Mouse (Mus musculus): ENCODE data around the gene Grid2. TPM values are rescaled to one million over a fixed set of nuclear protein-coding genes. Genes with fewer than 3 reads are reported as not detected.
"Not testable (repeated sequence)": the region's sequence is repeated elsewhere in the genome, so short reads cannot be mapped to it uniquely, and the experiment has no call there.

The Grid2 gene
- polyA plus RNA-seq, 1 experiment from 2014 or later: 5.5 TPM

DNA sequence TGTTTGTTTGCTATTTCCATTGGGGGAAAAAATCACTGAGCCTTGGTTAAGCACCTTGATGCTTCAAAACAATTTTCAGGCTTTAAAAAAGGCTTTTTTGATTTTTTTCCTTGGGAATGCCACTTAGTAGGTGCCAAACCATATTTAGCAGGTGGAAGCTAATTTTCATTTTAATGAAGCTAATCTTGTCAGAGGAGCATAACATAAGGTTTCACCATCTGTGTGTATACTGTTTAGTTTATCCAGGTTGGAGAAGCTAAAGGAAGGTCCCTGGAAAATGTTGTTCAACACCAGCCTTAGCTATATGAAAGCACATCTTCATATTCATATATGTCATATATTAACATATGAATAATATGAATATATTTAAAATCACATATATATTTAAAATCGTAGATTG, 161.9 kb downstream of the Grid2 start:
- Histone ChIP-seq H3K4me1 (no peaks in the 10 kb centered on the region), H3K4me2 (replicated peaks) (no peak overlapping the region), H3K36me3 (no peaks in the 10 kb centered on the region), H3K27me3 (no peaks in the 10 kb centered on the region), H3K27ac (replicated peaks) (no peak overlapping the region), H3K9ac (replicated peaks) (no peak overlapping the region), H3K9me3 (no peaks in the 10 kb centered on the region), H3K4me3 (no peak overlapping the region)
- ATAC-seq (ENCODE audit: low FRiP score, low read depth): no peak
- 83% methylated on average over 1 of the region's 1 CpGs for WGBS

DNA sequence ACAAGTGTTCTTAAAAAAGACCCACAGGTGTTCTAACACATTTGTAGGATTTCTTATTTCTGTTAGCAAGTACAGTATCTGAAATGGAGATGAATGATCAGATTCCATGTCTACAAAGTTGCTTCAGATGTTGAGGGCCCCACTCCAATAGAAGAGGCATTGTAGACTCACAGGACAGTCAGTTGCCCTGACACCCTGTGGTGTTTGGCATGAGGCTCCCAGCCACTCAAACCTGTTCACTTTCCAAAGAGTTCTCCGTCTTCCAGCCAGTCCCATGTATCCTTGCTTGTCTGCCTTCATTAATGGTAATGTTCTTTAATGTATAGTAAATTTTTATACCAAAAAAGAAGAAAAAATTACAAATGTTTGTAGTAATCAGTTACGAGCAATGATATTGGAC, 177.1 kb downstream of the Grid2 start:
- Histone ChIP-seq H3K36me3 (no peaks in the 10 kb centered on the region), H3K9ac (replicated peaks) (no peak overlapping the region), H3K4me3 (no peak overlapping the region), H3K27me3 (no peaks in the 10 kb centered on the region), H3K4me2 (replicated peaks) (no peak overlapping the region), H3K9me3 (no peaks in the 10 kb centered on the region), H3K27ac (replicated peaks) (no peak overlapping the region), H3K4me1 (no peaks in the 10 kb centered on the region)
- 90% methylated on average over 2 of the region's 2 CpGs for WGBS
- ATAC-seq (ENCODE audit: low FRiP score, low read depth): no peak

DNA sequence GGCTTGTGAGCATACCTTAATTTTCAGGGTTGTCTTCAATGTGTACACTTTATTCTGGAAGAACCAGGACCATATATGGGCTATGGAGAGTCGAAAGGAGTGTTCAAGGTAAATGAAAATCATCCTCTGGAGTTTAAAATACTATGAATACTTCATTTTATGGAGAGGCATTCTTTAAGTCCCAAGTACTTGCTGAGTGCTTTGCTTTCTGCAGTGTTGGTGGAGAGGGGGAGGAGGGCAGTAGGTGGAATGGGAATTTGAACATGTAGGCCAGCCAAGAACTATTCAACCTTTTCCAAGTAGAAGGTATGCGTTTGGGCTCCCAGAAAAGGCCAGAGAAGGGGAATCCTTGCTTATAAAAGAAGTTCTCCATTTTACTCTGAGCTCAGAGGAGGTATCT, 192.5 kb downstream of the Grid2 start:
- no peak overlapping the region for H3K4me3 ChIP-seq
- no peak for ATAC-seq (ENCODE audit: low FRiP score, low read depth)
- H3K4me2 ChIP-seq (replicated peaks): no peak overlapping the region
- H3K9ac ChIP-seq (replicated peaks): no peak overlapping the region
- no peaks in the 10 kb centered on the region for H3K4me1 ChIP-seq
- no peaks in the 10 kb centered on the region for H3K27me3 ChIP-seq
- H3K36me3 ChIP-seq: no peaks in the 10 kb centered on the region
- no peaks in the 10 kb centered on the region for H3K9me3 ChIP-seq
- 90% methylated on average over 2 of the region's 2 CpGs for WGBS
- H3K27ac ChIP-seq (replicated peaks): no peak overlapping the region

DNA sequence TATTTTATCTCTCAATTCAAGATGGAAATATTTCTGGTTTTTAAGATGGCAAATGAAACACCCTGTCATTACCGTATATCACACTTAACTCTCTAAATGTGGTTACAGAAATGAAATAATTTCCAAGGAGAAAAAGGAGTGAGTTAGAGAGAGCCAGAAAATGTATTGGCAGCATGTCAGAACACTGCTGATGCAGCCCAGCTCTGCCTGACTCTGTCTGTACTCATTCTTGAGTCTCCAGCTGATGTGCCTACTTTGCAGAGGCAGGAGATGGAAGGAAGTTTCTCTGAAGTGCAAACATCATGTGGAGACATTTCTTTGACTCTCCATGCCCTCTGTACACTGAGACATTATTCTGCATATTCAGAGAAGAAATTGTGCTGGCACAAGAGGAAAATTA, 226.5 kb downstream of the Grid2 start:
- H3K27me3 ChIP-seq: no peaks in the 10 kb centered on the region
- no peak overlapping the region for H3K4me3 ChIP-seq
- H3K36me3 ChIP-seq: no peaks in the 10 kb centered on the region
- no peaks in the 10 kb centered on the region for H3K4me1 ChIP-seq
- H3K27ac ChIP-seq (replicated peaks): no peak overlapping the region
- no peak overlapping the region for H3K4me2 ChIP-seq (replicated peaks)
- no peak overlapping the region for H3K9ac ChIP-seq (replicated peaks)
- 91% methylated on average over 1 of the region's 1 CpGs for WGBS
- ATAC-seq (ENCODE audit: low FRiP score, low read depth): no peak
- H3K9me3 ChIP-seq: no peaks in the 10 kb centered on the region

DNA sequence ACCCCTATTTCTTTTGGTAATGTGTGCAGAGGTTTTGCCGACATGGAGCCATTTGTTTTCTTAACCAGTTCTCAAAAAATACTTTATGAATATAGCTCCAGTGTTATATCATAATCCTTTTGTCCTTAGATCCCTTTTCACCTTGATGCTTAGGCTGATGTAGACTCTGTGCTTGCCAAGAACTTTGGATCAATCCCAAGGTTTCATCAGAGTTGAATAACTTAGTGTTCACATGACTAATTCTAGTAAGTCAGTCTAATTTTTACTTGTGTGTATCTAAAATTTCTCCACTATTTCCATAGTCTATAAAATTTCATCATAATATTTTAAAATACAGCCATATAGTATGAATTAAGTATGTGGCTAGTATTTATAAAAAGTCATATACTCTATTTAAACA, 259.3 kb downstream of the Grid2 start:
- Histone ChIP-seq H3K36me3 (no peaks in the 10 kb centered on the region), H3K4me1 (no peaks in the 10 kb centered on the region), H3K9ac (replicated peaks) (no peak overlapping the region), H3K9me3 (no peaks in the 10 kb centered on the region), H3K27ac (replicated peaks) (no peak overlapping the region), H3K27me3 (no peaks in the 10 kb centered on the region), H3K4me3 (no peak overlapping the region), H3K4me2 (replicated peaks) (no peak overlapping the region)
- WGBS: 95% methylated on average over 1 of the region's 1 CpGs
- ATAC-seq (ENCODE audit: low FRiP score, low read depth): no peak

DNA sequence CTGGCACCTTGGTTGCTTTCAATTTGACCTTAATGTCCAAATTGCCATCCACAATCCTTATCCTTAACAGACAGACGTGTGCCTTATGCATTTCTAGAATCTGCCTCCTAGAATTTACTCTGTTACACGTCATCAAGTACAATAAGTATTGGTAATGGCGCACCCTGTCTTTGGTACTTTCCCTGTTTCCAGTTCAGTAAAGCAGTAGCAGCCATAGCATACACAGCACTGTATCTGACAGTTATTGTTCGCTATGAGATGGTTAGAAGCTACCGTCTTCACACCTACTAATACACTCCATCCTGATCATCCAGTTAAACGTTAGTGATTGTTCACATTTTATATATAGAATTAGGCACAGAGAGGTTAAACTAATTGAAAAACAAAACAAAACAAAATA, 260.3 kb downstream of the Grid2 start:
- Histone ChIP-seq H3K9me3 (no peaks in the 10 kb centered on the region), H3K4me3 (no peak overlapping the region), H3K9ac (replicated peaks) (no peak overlapping the region), H3K27me3 (no peaks in the 10 kb centered on the region), H3K27ac (replicated peaks) (no peak overlapping the region), H3K4me2 (replicated peaks) (no peak overlapping the region), H3K4me1 (no peaks in the 10 kb centered on the region), H3K36me3 (no peaks in the 10 kb centered on the region)
- WGBS: 85% methylated on average over 6 of the region's 6 CpGs
- no peak for ATAC-seq (ENCODE audit: low FRiP score, low read depth)

DNA sequence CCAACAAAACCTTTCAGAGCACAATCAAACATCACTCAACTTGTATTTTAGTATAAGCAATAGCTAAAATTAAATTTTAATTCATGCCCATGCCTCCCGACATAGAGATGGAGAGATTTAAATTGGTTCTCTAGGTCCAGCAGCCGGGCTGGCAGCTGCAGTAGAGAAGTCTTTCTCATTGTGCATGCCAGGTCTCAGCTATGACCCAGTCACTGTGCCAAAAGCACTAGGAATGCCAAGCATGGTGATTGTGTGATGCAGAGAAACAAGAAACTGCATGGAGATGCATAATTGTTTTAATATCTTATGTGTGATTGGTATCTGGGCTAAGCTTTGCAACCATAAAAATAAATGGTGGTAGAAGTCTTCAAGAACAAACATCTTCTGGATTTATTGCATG, 276.1 kb downstream of the Grid2 start:
- no peak for ATAC-seq (ENCODE audit: low FRiP score, low read depth)
- H3K27ac ChIP-seq (replicated peaks): no peak overlapping the region
- no peaks in the 10 kb centered on the region for H3K27me3 ChIP-seq
- H3K4me1 ChIP-seq: no peaks in the 10 kb centered on the region
- no peak overlapping the region for H3K4me3 ChIP-seq
- no peak overlapping the region for H3K9ac ChIP-seq (replicated peaks)
- WGBS: 80% methylated on average over 2 of the region's 2 CpGs
- H3K9me3 ChIP-seq: no peaks in the 10 kb centered on the region
- no peaks in the 10 kb centered on the region for H3K36me3 ChIP-seq
- no peak overlapping the region for H3K4me2 ChIP-seq (replicated peaks)

DNA sequence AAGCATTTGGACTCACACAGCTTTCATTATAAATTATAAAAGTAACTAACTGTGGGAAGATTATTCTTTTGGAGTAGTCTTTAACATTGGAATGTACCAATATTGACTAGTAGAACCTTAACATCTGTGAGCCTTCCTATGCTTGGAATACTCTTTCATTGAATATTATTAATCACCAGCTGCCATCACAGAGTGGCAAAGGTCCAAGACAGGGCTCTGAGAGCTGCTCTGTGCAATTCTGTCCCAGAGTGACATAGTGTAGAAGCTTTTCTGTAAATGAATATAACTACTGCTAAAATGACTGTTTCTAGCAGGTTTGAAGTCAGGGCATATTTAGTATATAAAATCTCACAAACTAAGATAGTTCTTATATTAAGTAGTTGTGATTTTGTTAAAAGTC, 277.2 kb downstream of the Grid2 start:
- Histone ChIP-seq H3K9me3 (no peaks in the 10 kb centered on the region), H3K4me2 (replicated peaks) (no peak overlapping the region), H3K36me3 (no peaks in the 10 kb centered on the region), H3K27ac (replicated peaks) (no peak overlapping the region), H3K27me3 (no peaks in the 10 kb centered on the region), H3K9ac (replicated peaks) (no peak overlapping the region), H3K4me3 (no peak overlapping the region), H3K4me1 (no peaks in the 10 kb centered on the region)
- no peak for ATAC-seq (ENCODE audit: low FRiP score, low read depth)

DNA sequence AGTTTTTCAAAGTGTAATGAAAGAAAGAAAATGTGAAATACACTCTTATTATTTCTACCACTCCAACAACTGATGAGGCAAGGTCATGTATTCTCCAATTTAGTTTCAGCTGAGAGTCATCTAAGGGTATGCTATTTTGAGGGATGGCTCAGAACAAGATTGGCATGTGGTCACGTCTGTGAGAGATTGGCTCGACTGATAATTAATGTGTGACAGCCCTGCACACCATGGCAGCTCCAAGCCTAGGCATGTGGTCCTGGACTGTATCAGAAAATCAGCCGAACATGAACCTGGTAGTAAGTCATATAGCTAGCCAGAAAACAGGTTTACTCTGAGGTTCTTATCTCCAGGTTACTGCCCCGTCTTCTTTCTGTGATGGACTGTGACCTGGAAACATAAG, 292.1 kb downstream of the Grid2 start:
- 75% methylated on average over 4 of the region's 4 CpGs for WGBS

DNA sequence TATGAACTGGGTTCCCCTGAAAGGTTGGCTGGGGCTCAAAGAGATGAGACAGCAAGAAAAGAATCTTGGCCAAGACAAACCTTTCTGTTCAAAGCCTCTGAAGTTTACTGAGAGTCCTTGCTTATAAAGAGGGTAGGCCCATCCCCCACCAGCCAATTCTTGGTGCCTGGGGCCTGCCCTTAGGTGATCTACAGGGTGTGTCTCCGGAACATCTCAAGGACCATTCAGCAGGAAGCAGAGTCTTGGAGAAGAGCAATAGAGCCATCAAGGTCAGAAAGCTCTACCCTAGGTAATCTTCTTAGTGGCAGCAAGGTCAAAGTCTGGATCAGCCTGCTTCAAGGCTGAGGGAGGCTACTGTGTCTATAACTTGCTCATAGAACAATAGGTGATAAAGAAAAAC, 313.1 kb downstream of the Grid2 start:
- not testable (repeated sequence) for H3K36me3 ChIP-seq; H3K27ac ChIP-seq (replicated peaks); H3K4me1 ChIP-seq; ATAC-seq (ENCODE audit: low FRiP score, low read depth); H3K4me2 ChIP-seq (replicated peaks); H3K4me3 ChIP-seq; H3K9me3 ChIP-seq; H3K27me3 ChIP-seq; H3K9ac ChIP-seq (replicated peaks)
- WGBS: 90% methylated on average over 1 of the region's 1 CpGs

More for the DNA sequence above, 292.1 kb downstream of the Grid2 start:
- Histone ChIP-seq H3K27ac (replicated peaks) (no peak overlapping the region), H3K4me1 (no peaks in the 10 kb centered on the region), H3K4me3 (no peak overlapping the region), H3K9me3 (no peaks in the 10 kb centered on the region), H3K36me3 (no peaks in the 10 kb centered on the region), H3K4me2 (replicated peaks) (no peak overlapping the region), H3K9ac (replicated peaks) (no peak overlapping the region), H3K27me3 (no peaks in the 10 kb centered on the region)
- ATAC-seq (ENCODE audit: low FRiP score, low read depth): no peak

DNA sequence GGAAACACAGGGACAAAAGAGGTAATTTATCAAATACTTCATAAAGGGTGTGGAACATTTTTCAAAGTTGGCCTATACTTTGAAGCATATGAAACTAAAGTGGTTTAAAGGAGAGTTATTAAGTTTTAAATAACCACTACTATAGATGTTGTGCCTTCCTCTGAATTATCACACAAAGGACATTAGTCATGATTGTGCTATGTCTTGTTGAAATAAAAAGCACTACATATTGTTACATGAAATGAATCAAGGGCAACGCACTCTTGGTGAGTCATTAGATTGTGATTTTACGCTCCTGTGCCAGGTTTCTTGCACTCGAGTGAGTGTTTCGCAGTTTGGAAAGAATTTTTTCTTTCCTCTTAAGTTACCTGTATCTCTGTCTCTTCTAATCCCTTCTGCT, 335.0 kb downstream of the Grid2 start:
- WGBS: 97% methylated on average over 4 of the region's 4 CpGs
- H3K9ac ChIP-seq (replicated peaks): no peak overlapping the region

DNA sequence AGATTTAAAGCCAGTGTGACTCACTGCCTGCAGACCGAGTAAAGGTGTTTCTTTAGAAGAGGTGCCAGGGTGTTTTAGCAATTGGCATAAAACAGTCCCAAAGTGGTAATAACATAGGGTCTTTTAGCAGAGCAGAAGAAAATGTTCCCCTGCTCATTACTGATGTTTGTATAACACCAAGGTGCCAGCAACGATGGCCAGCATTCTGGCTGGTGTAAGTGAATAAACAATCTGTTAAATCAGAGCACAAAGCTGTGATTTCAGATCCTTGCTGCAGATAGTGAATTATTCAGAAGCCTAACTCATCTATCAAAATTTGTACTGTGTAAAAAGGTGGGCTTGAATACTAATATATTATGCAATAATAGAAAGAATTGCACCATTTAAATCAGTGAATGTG, 353.9 kb downstream of the Grid2 start:
- Histone ChIP-seq H3K4me1 (no peaks in the 10 kb centered on the region), H3K36me3 (no peaks in the 10 kb centered on the region), H3K9ac (replicated peaks) (no peak overlapping the region), H3K27me3 (no peaks in the 10 kb centered on the region), H3K9me3 (no peaks in the 10 kb centered on the region), H3K4me3 (no peak overlapping the region), H3K27ac (replicated peaks) (no peak overlapping the region), H3K4me2 (replicated peaks) (no peak overlapping the region)
- 85% methylated on average over 2 of the region's 2 CpGs for WGBS
- ATAC-seq (ENCODE audit: low FRiP score, low read depth): no peak

More for the DNA sequence above, 335.0 kb downstream of the Grid2 start:
- ATAC-seq (ENCODE audit: low FRiP score, low read depth): no peak
- H3K4me3 ChIP-seq: no peak overlapping the region
- H3K4me2 ChIP-seq (replicated peaks): no peak overlapping the region
- no peaks in the 10 kb centered on the region for H3K9me3 ChIP-seq
- no peaks in the 10 kb centered on the region for H3K4me1 ChIP-seq
- H3K27ac ChIP-seq (replicated peaks): no peak overlapping the region
- H3K36me3 ChIP-seq: no peaks in the 10 kb centered on the region
- no peaks in the 10 kb centered on the region for H3K27me3 ChIP-seq

DNA sequence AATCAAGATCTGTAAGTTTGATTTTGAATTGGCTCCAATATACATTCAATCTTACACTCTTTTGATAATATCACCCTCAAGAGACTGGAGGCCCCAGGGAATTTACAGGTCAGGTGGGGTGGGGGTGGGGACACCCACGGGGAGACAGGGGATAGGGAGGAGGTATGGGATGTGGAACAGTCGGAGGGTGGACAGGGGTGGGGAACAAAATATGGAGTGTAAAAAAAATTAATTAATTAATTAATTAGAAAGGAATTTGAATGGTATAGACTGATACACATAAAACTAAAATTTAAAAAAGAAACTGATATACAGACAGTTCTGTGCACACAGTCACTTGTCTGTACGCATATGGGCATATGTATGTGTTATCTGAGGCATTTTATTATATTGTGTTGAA, 380.3 kb downstream of the Grid2 start:
- ATAC-seq (ENCODE audit: low FRiP score, low read depth): no peak
- WGBS: 91% methylated on average over 3 of the region's 3 CpGs
- no peaks in the 10 kb centered on the region for H3K27me3 ChIP-seq
- no peak overlapping the region for H3K4me2 ChIP-seq (replicated peaks)
- no peaks in the 10 kb centered on the region for H3K4me1 ChIP-seq
- no peak overlapping the region for H3K4me3 ChIP-seq
- H3K27ac ChIP-seq (replicated peaks): no peak overlapping the region
- no peaks in the 10 kb centered on the region for H3K9me3 ChIP-seq
- H3K36me3 ChIP-seq: no peaks in the 10 kb centered on the region
- H3K9ac ChIP-seq (replicated peaks): no peak overlapping the region
